Mouse (Mus musculus) ES-E14 (cell line): Measurements from ENCODE around the gene Kank1. TPM values are rescaled to one million over a fixed set of nuclear protein-coding genes. Genes with fewer than 3 reads are reported as not detected.
A peak's percentile ranks its signal among the peaks of the same experiment; 100 is the strongest.

Experiments used
- DNase-seq: peaks from one replicate; pipeline ENCODE4 v3.0.0-alpha.2; 2013; ENCODE audit warnings: low read depth, low spot score
- H3K27ac ChIP-seq: 2 replicates; pipeline ENCODE4 v1.5.1; 2012; ENCODE audit warnings: low read depth, mild to moderate bottlenecking, low read length, moderate library complexity, mixed read lengths; ENCODE audit not compliant: poor library complexity, insufficient read depth, severe bottlenecking
- H3K36me3 ChIP-seq: 2 replicates; pipeline ENCODE4 v1.6.1; 2012; ENCODE audit warnings: mild to moderate bottlenecking, low read length, moderate library complexity, mixed read lengths; ENCODE audit not compliant: control insufficient read depth, poor library complexity, insufficient read depth, severe bottlenecking
- H3K4me1 ChIP-seq, 2 experiments: fragments of 150-350 bp in 1 of 2; sonication (generic) in 1 of 2; 2 replicates each; pipeline ENCODE4 v1.6.1; 2012; ENCODE audit warnings: low read length in 2 of 2, mild to moderate bottlenecking in 1 of 2, mixed read lengths in 1 of 2; ENCODE audit not compliant: control insufficient read depth in 2 of 2, insufficient read depth in 2 of 2, poor library complexity in 1 of 2
- H3K4me3 ChIP-seq, 2 experiments: fragments of 150-350 bp in 1 of 2; sonication (generic) in 1 of 2; 2 replicates each; pipeline ENCODE4 v1.5.1; 2012; ENCODE audit warnings: low read length in 2 of 2, low read depth in 1 of 2, mild to moderate bottlenecking in 1 of 2, mixed read lengths in 1 of 2; ENCODE audit not compliant: insufficient read depth in 1 of 2, poor library complexity in 1 of 2, severe bottlenecking in 1 of 2
- H3K9ac ChIP-seq: 2 replicates; pipeline ENCODE4 v1.6.1; 2012; ENCODE audit warnings: low read depth, mild to moderate bottlenecking, low read length, mixed read lengths; ENCODE audit not compliant: poor library complexity, insufficient read depth, severe bottlenecking
- H3K9me3 ChIP-seq: fragments of 150-350 bp; sonication (generic); 2 replicates; pipeline ENCODE4 v1.6.1; 2012; ENCODE audit warnings: low read depth, mild to moderate bottlenecking, low read length; ENCODE audit not compliant: control insufficient read depth, insufficient read depth
- CHD2 ChIP-seq: IDR thresholded peaks from 2 replicates; pipeline ENCODE4 v1.6.1; 2014; ENCODE audit warnings: mild to moderate bottlenecking, low read depth, low read length, inconsistent platforms
- HCFC1 ChIP-seq: IDR thresholded peaks from 2 replicates; pipeline ENCODE4 v1.6.1; 2012; ENCODE audit warnings: low read length, inconsistent platforms, borderline replicate concordance; ENCODE audit not compliant: insufficient read depth
- MAFK ChIP-seq: IDR thresholded peaks from 2 replicates; pipeline ENCODE4 v1.6.1; 2014; ENCODE audit warnings: mild to moderate bottlenecking, low read depth, low read length, inconsistent platforms; ENCODE audit not compliant: insufficient read depth
- ZC3H11A ChIP-seq: IDR thresholded peaks from 2 replicates; pipeline ENCODE4 v1.6.1; 2012; ENCODE audit warnings: low read depth, mild to moderate bottlenecking, inconsistent platforms, low read length, borderline replicate concordance
- ZNF384 ChIP-seq: IDR thresholded peaks from 2 replicates; pipeline ENCODE4 v1.6.1; 2012; ENCODE audit warnings: low read depth, low read length, inconsistent platforms
- in situ Hi-C, 2 experiments: fragments of 600-800 bp; cut with MboI; formaldehyde crosslinking; loops; one replicate each; pipeline ENCODE4 v1.15.1; 2025; ENCODE audit warnings: low sequenced_read_pairs in 2 of 2, inconsistent platforms in 1 of 2; ENCODE audit not compliant: unreplicated experiment in 2 of 2
- total RNA-seq: library from RNA; depleted of rRNA; stranded (reverse); fragments of 300-350 nt; gene quantifications from 2 replicates; pipeline ENCODE4 v1.2.3, GENCODE M21; 2012

The Kank1 gene
- total RNA-seq, 1 experiment = 9.8 TPM

- Histone ChIP-seq H3K27ac (no peak overlapping the region), H3K9ac (no peak overlapping the region), H3K36me3 (no peaks in the 10 kb centered on the region), H3K4me3 (no peak overlapping the region), H3K4me1 (peaks cover 0 to 12% of the 10 kb centered on the region in 2 experiments; a peak in 3 of 4 replicates), H3K9me3 (no peaks in the 10 kb centered on the region)
- no peak for DNase-seq
- TF ChIP-seq CHD2 (no peak), ZC3H11A (no peak), HCFC1 (no peak), ZNF384 (no peak), MAFK (no peak)
- in situ Hi-C loops = no loop called here
Observed at GRCm38 (mm10) chr19:25295207-25295606, 58.4 kb downstream of the Kank1 start.

- Histone ChIP-seq H3K27ac (no peak overlapping the region), H3K36me3 (no peaks in the 10 kb centered on the region), H3K4me1 (peaks cover 0 to 12% of the 10 kb centered on the region in 2 experiments; a peak in 3 of 4 replicates), H3K9me3 (no peaks in the 10 kb centered on the region), H3K9ac (no peak overlapping the region), H3K4me3 (no peak overlapping the region)
- TF ChIP-seq CHD2 (no peak), MAFK (no peak), HCFC1 (no peak), ZNF384 (no peak), ZC3H11A (no peak)
- DNase-seq = no peak
- in situ Hi-C loops = no loop called here
Observed at GRCm38 (mm10) chr19:25297269-25297668, 60.5 kb downstream of the Kank1 start.

- H3K4me3 ChIP-seq = no peak overlapping the region
- TF ChIP-seq ZC3H11A (no peak), MAFK (no peak), ZNF384 (no peak), HCFC1 (no peak), CHD2 (no peak)
- peaks cover 0 to 12% of the 10 kb centered on the region in 2 experiments; a peak in 3 of 4 replicates for H3K4me1 ChIP-seq
- no peaks in the 10 kb centered on the region for H3K36me3 ChIP-seq
- no peak overlapping the region for H3K27ac ChIP-seq
- no peaks in the 10 kb centered on the region for H3K9me3 ChIP-seq
- no peak overlapping the region for H3K9ac ChIP-seq
- DNase-seq = no peak
- in situ Hi-C loops = no loop called here
Observed at GRCm38 (mm10) chr19:25299852-25300670, 63.3 kb downstream of the Kank1 start.

- Histone ChIP-seq H3K9me3 (no peaks in the 10 kb centered on the region), H3K27ac (no peak overlapping the region), H3K4me1 (peaks cover 0 to 7% of the 10 kb centered on the region in 2 experiments; a peak in 3 of 4 replicates), H3K36me3 (no peaks in the 10 kb centered on the region), H3K9ac (no peak overlapping the region), H3K4me3 (no peak overlapping the region)
- TF ChIP-seq CHD2 (no peak), MAFK (no peak), HCFC1 (no peak), ZC3H11A (no peak), ZNF384 (no peak)
- no peak for DNase-seq
- in situ Hi-C loops = no loop called here
Observed at GRCm38 (mm10) chr19:25301189-25301588, 64.4 kb downstream of the Kank1 start.

- Histone ChIP-seq H3K9me3 (no peaks in the 10 kb centered on the region), H3K36me3 (no peaks in the 10 kb centered on the region), H3K27ac (no peak overlapping the region), H3K4me3 (no peak overlapping the region), H3K4me1 (no peaks in the 10 kb centered on the region), H3K9ac (no peak overlapping the region)
- DNase-seq = no peak
- TF ChIP-seq HCFC1 = no peak
- TF ChIP-seq CHD2 = no peak
- TF ChIP-seq ZC3H11A = peak; percentile 45; the same call in 1 of the 2 replicates
- TF ChIP-seq ZNF384 = no peak
- in situ Hi-C loops = no loop called here
Observed at GRCm38 (mm10) chr19:25306277-25306676, 69.5 kb downstream of the Kank1 start.
